Mouse (Mus musculus) lung, embryonic 14.5 days (tissue): Measurements from ENCODE around the gene Tacc3. TPM values are rescaled to one million over a fixed set of nuclear protein-coding genes. Genes with fewer than 3 reads are reported as not detected.

ENCODE experiments used
- ATAC-seq: fragments of 200-750 bp; cut with Nextera tagmentation; 2 replicates; pipeline ENCODE4 v1.8.0; 2017; ENCODE audit warnings: mild to moderate bottlenecking, moderate TSS enrichment, moderate library complexity; ENCODE audit not compliant: insufficient read depth
- DNase-seq: peaks from one replicate; pipeline ENCODE4 v3.0.0-alpha.2; 2015
- H3K27ac ChIP-seq: fragments of 300-500 bp; sonication (generic); 2 replicates; pipeline ENCODE4 v1.5.1; 2014; ENCODE audit warnings: low read depth, mild to moderate bottlenecking, moderate library complexity
- H3K27me3 ChIP-seq: fragments of 300-500 bp; sonication (generic); 2 replicates; pipeline ENCODE4 v1.6.1; 2014; ENCODE audit warnings: low read length, control low read depth; ENCODE audit not compliant: insufficient read depth
- H3K36me3 ChIP-seq: fragments of 300-500 bp; sonication (generic); 2 replicates; pipeline ENCODE4 v1.6.1; 2014; ENCODE audit warnings: control low read depth; ENCODE audit not compliant: insufficient read depth
- H3K4me1 ChIP-seq: fragments of 300-500 bp; sonication (generic); 2 replicates; pipeline ENCODE4 v1.6.1; 2014; ENCODE audit warnings: antibody characterized with exemption, control low read depth; ENCODE audit not compliant: insufficient read depth
- H3K4me2 ChIP-seq: fragments of 300-500 bp; sonication (generic); 2 replicates; pipeline ENCODE4 v1.6.1; 2014; ENCODE audit warnings: mild to moderate bottlenecking
- H3K4me3 ChIP-seq: fragments of 300-500 bp; sonication (generic); 2 replicates; pipeline ENCODE4 v1.5.1; 2014; ENCODE audit warnings: low read depth, low read length
- H3K9ac ChIP-seq: fragments of 300-500 bp; sonication (generic); 2 replicates; pipeline ENCODE4 v1.6.1; 2014
- H3K9me3 ChIP-seq: fragments of 300-500 bp; sonication (generic); 2 replicates; pipeline ENCODE4 v1.6.1; 2016; ENCODE audit warnings: low read depth, low read length, control low read depth
- CTCF ChIP-seq: IDR thresholded peaks from 2 replicates; pipeline ENCODE4 v1.5.1; 2016; ENCODE audit warnings: antibody characterized with exemption, low read depth
- WGBS: fragments of 180-500 bp; shearing (Covaris S2); extraction: QIAGEN DNeasy Blood & Tissue Kit; methylation state at CpG from one replicate; pipeline ENCODE4 v1.1.7; 2014; 5-methylcytosine and 5-hydroxymethylcytosine counted together
- polyA plus RNA-seq: library from polyadenylated mRNA; unstranded; fragments of >200 nt; fragmentation: Nextera tagmentation; extraction: Ambion mirVana; gene quantifications from 2 replicates; pipeline ENCODE4 v1.2.1, GENCODE M21; 2014

The Tacc3 gene
- polyA plus RNA-seq, 1 experiment from 2014 or later = 261 TPM

- H3K4me3 ChIP-seq = no peak overlapping the region
- H3K9ac ChIP-seq = no peak overlapping the region
- WGBS = 41% methylated on average over 4 of the region's 4 CpGs
- ATAC-seq (no peak), DNase-seq (peak; percentile 27)
- peaks cover 67% of the 10 kb centered on the region for H3K36me3 ChIP-seq
- H3K27ac ChIP-seq = no peak overlapping the region
- H3K27me3 ChIP-seq = no peaks in the 10 kb centered on the region
- no peaks in the 10 kb centered on the region for H3K4me1 ChIP-seq
- H3K9me3 ChIP-seq = no peaks in the 10 kb centered on the region
- no peak for TF ChIP-seq CTCF
- no peak overlapping the region for H3K4me2 ChIP-seq
Measured at GRCm38 (mm10) chr5:33638826-33639225, 19.1 kb upstream of the Tacc3 start.

DNA sequence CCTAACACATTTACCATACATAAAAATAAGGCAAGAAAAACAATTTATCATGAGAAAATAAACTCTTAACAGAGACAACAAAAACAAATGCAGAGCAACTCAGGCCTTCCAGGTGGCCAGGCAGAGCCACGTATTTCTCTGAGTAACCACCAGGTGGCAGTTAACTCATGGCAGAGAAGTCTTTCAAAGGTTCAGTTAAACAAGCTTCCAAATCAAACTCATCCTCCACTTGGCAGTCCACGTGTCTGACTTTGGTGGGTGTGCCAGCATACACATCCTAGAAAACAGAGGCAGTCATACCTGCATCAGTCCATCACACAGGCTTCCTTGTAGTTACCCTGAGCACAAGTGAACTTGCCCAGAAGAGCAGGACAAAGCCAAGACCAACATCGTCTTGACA, 17.3 kb upstream of the Tacc3 start:
- Histone ChIP-seq H3K4me1 (no peaks in the 10 kb centered on the region), H3K27ac (no peak overlapping the region), H3K4me3 (no peak overlapping the region), H3K9me3 (no peaks in the 10 kb centered on the region), H3K27me3 (no peaks in the 10 kb centered on the region), H3K9ac (no peak overlapping the region), H3K4me2 (no peak overlapping the region), H3K36me3 (peaks cover 85% of the 10 kb centered on the region)
- no peak for ATAC-seq
- TF ChIP-seq CTCF = peak; percentile 76
- DNase-seq = peak; percentile 77
- WGBS = 40% methylated on average over 3 of the region's 3 CpGs

GRCm38 (mm10) chr5:33651017-33651416, 6.9 kb upstream of the Tacc3 start:
- peak overlapping the region; percentile 96; the same call in 1 of the 2 replicates for H3K27ac ChIP-seq
- peaks cover 11% of the 10 kb centered on the region for H3K4me1 ChIP-seq
- H3K36me3 ChIP-seq = peaks cover 69% of the 10 kb centered on the region

GRCm38 (mm10) chr5:33651541-33651920, 6.4 kb upstream of the Tacc3 start:
- H3K9ac ChIP-seq = peak overlapping the region; percentile 79
- H3K4me3 ChIP-seq = peak overlapping the region; percentile 77
- peak overlapping the region; percentile 96 for H3K27ac ChIP-seq
- no peak for DNase-seq
- no peaks in the 10 kb centered on the region for H3K27me3 ChIP-seq
- H3K36me3 ChIP-seq = peaks cover 64% of the 10 kb centered on the region
- no peaks in the 10 kb centered on the region for H3K9me3 ChIP-seq
- peaks cover 12% of the 10 kb centered on the region for H3K4me1 ChIP-seq
- ATAC-seq = no peak
- peak overlapping the region; percentile 72 for H3K4me2 ChIP-seq
- 1% methylated on average over 11 of the region's 11 CpGs for WGBS
- no peak for TF ChIP-seq CTCF

More at GRCm38 (mm10) chr5:33651017-33651416, 6.9 kb upstream of the Tacc3 start:
- no peak for TF ChIP-seq CTCF
- DNase-seq = no peak
- Histone ChIP-seq H3K9me3 (no peaks in the 10 kb centered on the region), H3K9ac (peak overlapping the region; percentile 79), H3K4me3 (peak overlapping the region; percentile 77), H3K4me2 (peak overlapping the region; percentile 72), H3K27me3 (no peaks in the 10 kb centered on the region)
- no peak for ATAC-seq
- WGBS = 5% methylated on average over 2 of the region's 2 CpGs

GRCm38 (mm10) chr5:33651921-33652782, 5.8 kb upstream of the Tacc3 start, which contains the start of gene Slbp:
Slbp (minus strand) TSS chr5:33652574.
- no peak for TF ChIP-seq CTCF
- H3K4me1 ChIP-seq = peaks cover 15% of the 10 kb centered on the region
- under 1% methylated on average over 82 of the region's 82 CpGs for WGBS

GRCm38 (mm10) chr5:33652783-33653173, 5.2 kb upstream of the Tacc3 start:
- Histone ChIP-seq H3K27ac (peak overlapping the region; percentile 96), H3K36me3 (peaks cover 51% of the 10 kb centered on the region), H3K9ac (peak overlapping the region; percentile 79), H3K4me1 (peaks cover 15% of the 10 kb centered on the region), H3K4me3 (peak overlapping the region; percentile 77), H3K4me2 (peak overlapping the region; percentile 72), H3K9me3 (no peaks in the 10 kb centered on the region), H3K27me3 (no peaks in the 10 kb centered on the region)
- ATAC-seq (peak; percentile 35), DNase-seq (peak; percentile 7)
- WGBS = 2% methylated on average over 9 of the region's 9 CpGs
- TF ChIP-seq CTCF = no peak

More at GRCm38 (mm10) chr5:33651921-33652782, 5.8 kb upstream of the Tacc3 start, which contains the start of gene Slbp:
- Histone ChIP-seq H3K27me3 (no peaks in the 10 kb centered on the region), H3K9ac (peak within 1 kb of the TSS; percentile 79), H3K27ac (peak within 1 kb of the TSS; percentile 96), H3K4me2 (peak within 1 kb of the TSS; percentile 72), H3K4me3 (peak within 1 kb of the TSS; percentile 77), H3K36me3 (peaks cover 58% of the 10 kb centered on the region), H3K9me3 (no peaks in the 10 kb centered on the region)
- ATAC-seq (peak; percentile 96), DNase-seq (peak; percentile 99)

DNA sequence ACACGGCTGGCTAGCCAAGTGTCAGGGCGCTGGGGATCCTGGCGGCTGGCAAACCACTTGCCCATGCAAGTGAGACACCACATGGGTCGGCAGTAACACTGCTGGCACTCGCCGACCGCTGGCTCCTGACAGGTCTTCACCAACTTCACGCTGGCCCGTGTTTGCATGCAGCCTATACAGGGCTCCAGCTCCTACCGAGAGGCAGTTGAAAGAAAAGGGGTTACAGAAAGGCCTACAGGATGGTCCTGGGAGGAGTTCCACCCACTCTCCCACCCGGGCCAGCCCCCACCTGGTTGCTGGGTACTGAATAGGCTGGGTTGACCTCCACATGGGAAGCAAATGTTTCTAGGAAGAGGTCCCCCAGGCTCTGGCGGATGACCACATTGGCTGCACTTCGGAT, 3.5 kb upstream of the Tacc3 start:
- TF ChIP-seq CTCF = no peak
- ATAC-seq (no peak), DNase-seq (no peak)
- H3K9ac ChIP-seq = no peak overlapping the region
- H3K4me2 ChIP-seq = no peak overlapping the region
- no peak overlapping the region for H3K27ac ChIP-seq
- H3K4me1 ChIP-seq = peaks cover 15% of the 10 kb centered on the region
- no peak overlapping the region for H3K4me3 ChIP-seq
- no peaks in the 10 kb centered on the region for H3K9me3 ChIP-seq
- peaks cover 36% of the 10 kb centered on the region for H3K36me3 ChIP-seq
- 91% methylated on average over 13 of the region's 13 CpGs for WGBS
- no peaks in the 10 kb centered on the region for H3K27me3 ChIP-seq
